Comparison of ENCODE assay signal across 9 mouse cellular contexts in the genomic region with DNA sequence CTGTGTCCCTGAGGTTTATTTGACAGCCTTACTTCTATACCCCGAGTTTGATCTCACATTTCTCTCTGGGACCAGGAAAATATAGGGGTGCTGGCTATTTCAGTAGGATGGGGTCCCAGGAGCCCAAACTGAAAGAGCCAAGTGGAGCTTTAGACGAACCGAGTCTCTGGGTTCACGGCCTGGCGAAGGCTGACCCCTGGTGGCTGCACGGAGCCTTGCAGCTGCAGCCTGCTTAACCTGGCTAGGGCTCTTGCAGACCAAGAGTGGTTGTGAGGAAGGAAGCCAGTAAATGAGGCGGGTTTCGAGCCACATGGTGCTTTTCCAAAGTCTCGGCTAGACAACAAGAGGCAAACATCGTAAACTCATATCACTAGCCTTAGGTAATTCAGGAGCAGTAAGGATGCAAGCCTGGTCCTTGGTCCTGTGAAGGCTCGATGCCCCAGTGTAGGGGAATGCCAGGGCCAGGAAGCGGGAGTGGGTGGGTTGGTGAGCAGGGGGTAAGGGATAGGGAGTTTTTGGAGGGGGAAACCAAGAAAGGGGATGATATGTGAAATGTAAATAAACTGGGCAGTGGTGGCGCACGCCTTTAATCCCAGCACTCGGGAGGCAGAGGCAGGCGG. TPM values are rescaled to one million over a fixed set of nuclear protein-coding genes. Genes with fewer than 3 reads are reported as not detected.
DNase-seq lines count a peak whose midpoint lies in the region; ATAC-seq and TF ChIP-seq lines count a peak whose summit lies in the region.
"Had no signal": no experiment of that assay in that cellular context is flagged by ENCODE, and none has a peak within 500 bp of the region (broad histone marks: within the 10 kb centered on the region; RNA-seq: fewer than 3 reads in every experiment).

No protein-coding gene starts in this region.

- peak; percentile 74 for DNase-seq in CH12.LX (ENCODE audit: extremely low read depth)
- DNase-seq in heart, postnatal 0 days (ENCODE audit: low spot score) = peak; percentile 27
- DNase-seq in large intestine, adult 2 months (ENCODE audit: low read depth, low spot score) = peak; percentile 33
- DNase-seq in liver, postnatal 0 days = peak; percentile 82
- DNase-seq in thymus, adult 18-20 months = peak; percentile 46 to 51

- in situ Hi-C loops in CH12.LX (cut with MboI; ENCODE audit: low pct_ligation_motif_present, low pct_unique_long_range_greater_than_20kb, low sequenced_read_pairs) = loop anchor here (10.0 to 25.0 kb wide), 2 partner anchors 64 to 262 kb away; no protein-coding TSS in a partner anchor

- H3K27ac ChIP-seq in CH12.LX (ENCODE audit: insufficient read depth, low read depth) = no peak overlapping the region
- no peak overlapping the region for H3K27ac ChIP-seq in bone marrow macrophage, adult 2 months (ENCODE audit: insufficient read depth, low read depth, low read length)
- no peak overlapping the region for H3K27ac ChIP-seq in heart, postnatal 0 days (ENCODE audit: low read depth)
- H3K27ac ChIP-seq in liver, postnatal 0 days (ENCODE audit: low read depth) = no peak overlapping the region

- H3K9me3 ChIP-seq in CH12.LX (replicated peaks; ENCODE audit: low read length) = no peaks in the 10 kb centered on the region
- peaks cover 3% of the 10 kb centered on the region; the same call in 1 of the 2 replicates for H3K9me3 ChIP-seq in heart, postnatal 0 days (replicated peaks; ENCODE audit: control insufficient read depth, low read length)
- no peaks in the 10 kb centered on the region for H3K9me3 ChIP-seq in liver, postnatal 0 days (ENCODE audit: low read length)

- no peak for TF ChIP-seq POLR2A in CH12.LX (IDR thresholded peaks at IDR 0.05; ENCODE audit: low read depth, low read length)
- no peak for TF ChIP-seq POLR2A in bone marrow macrophage, adult 2 months (IDR thresholded peaks at IDR 0.05; ENCODE audit: borderline replicate concordance, low read depth, low read length)

- 38% methylated on average over 16 of the region's 16 CpGs for WGBS in heart, postnatal 0 days
- WGBS in large intestine, adult 2 months = 36% methylated on average over 16 of the region's 16 CpGs
- whole genome bisulfite sequencing in liver, postnatal 0 days (ENCODE audit: insufficient replicate concordance) = 37% methylated on average over 16 of the region's 16 CpGs

- ATAC-seq in erythroblast, adult 5-6 weeks (replicated peaks; ENCODE audit: low FRiP score, poor library complexity, severe bottlenecking) = peak; percentile 90
- ATAC-seq in heart, postnatal 0 days (ENCODE audit: insufficient read depth, low read depth) = peak; percentile 49; the same call in 1 of the 2 replicates
- ATAC-seq in liver, postnatal 0 days = 0 out of 2 replicates have a peak, but pooled peaks have one; percentile 45
- ATAC-seq in neutrophil, adult 5-6 weeks (ENCODE audit: extremely low read depth, insufficient number of reproducible peaks, low FRiP score, poor library complexity, severe bottlenecking) = peak; percentile 78; the same call in 1 of the 2 replicates

- no peaks in the 10 kb centered on the region for H3K36me3 ChIP-seq in CH12.LX (replicated peaks in 1 of 2; ENCODE audit: control insufficient read depth in 1 of 2, insufficient read depth in 1 of 2, low read length in 1 of 2)
- no peaks in the 10 kb centered on the region for H3K36me3 ChIP-seq in heart, postnatal 0 days (replicated peaks; ENCODE audit: control insufficient read depth, insufficient read depth, low read length)
- no peaks in the 10 kb centered on the region for H3K36me3 ChIP-seq in liver, postnatal 0 days (replicated peaks; ENCODE audit: insufficient read depth, low read length)

- no peak overlapping the region for H3K4me3 ChIP-seq in CH12.LX (replicated peaks in 1 of 3; ENCODE audit: low read depth in 2 of 3, low read length in 2 of 3, poor library complexity in 1 of 3)
- no peak overlapping the region for H3K4me3 ChIP-seq in bone marrow macrophage, adult 2 months (ENCODE audit: insufficient read depth, low read length)
- no peak overlapping the region for H3K4me3 ChIP-seq in heart, postnatal 0 days (ENCODE audit: low read depth, low read length)
- no peak overlapping the region for H3K4me3 ChIP-seq in liver, postnatal 0 days (ENCODE audit: low read depth, low read length)

- TF ChIP-seq EP300 in CH12.LX (IDR thresholded peaks at IDR 0.05; ENCODE audit: low read length) = no peak
- TF ChIP-seq EP300 in heart, postnatal 0 days (IDR thresholded peaks at IDR 0.05; ENCODE audit: low read depth) = no peak
- TF ChIP-seq EP300 in liver, postnatal 0 days (IDR thresholded peaks at IDR 0.05; ENCODE audit: low read depth) = no peak

- no peak overlapping the region for H3K9ac ChIP-seq in CH12.LX (ENCODE audit: insufficient read depth, low read depth)
- no peak overlapping the region for H3K9ac ChIP-seq in heart, postnatal 0 days (replicated peaks; ENCODE audit: low read depth, low read length)
- H3K9ac ChIP-seq in liver, postnatal 0 days (replicated peaks) = no peak overlapping the region

- H3K79me2 ChIP-seq in CH12.LX (replicated peaks; ENCODE audit: control insufficient read depth, extremely low read depth, insufficient read depth, poor library complexity, severe bottlenecking) = no peaks in the 10 kb centered on the region

- H3K27me3 ChIP-seq in CH12.LX (replicated peaks) = no peaks in the 10 kb centered on the region
- no peaks in the 10 kb centered on the region for H3K27me3 ChIP-seq in heart, postnatal 0 days (ENCODE audit: control insufficient read depth, insufficient read depth, low read length)
- no peaks in the 10 kb centered on the region for H3K27me3 ChIP-seq in liver, postnatal 0 days (ENCODE audit: insufficient read depth, low read length)

- dilution Hi-C loops in CH12.LX (cut with MboI; ENCODE audit: extremely low pct_ligation_motif_present, extremely low pct_unique_long_range_greater_than_20kb, low sequenced_read_pairs) = no loop called here

- TF ChIP-seq CTCF in CH12.LX (conservative IDR thresholded peaks at IDR 0.05 in 1 of 2, IDR thresholded peaks at IDR 0.05 in 1 of 2; ENCODE audit: low read depth in 2 of 2, low read length in 2 of 2) = peak; percentile 91 to 96
- peak; percentile 92 for TF ChIP-seq CTCF in bone marrow macrophage, adult 2 months (IDR thresholded peaks at IDR 0.05; ENCODE audit: low read depth, low read length)
- TF ChIP-seq CTCF in heart, postnatal 0 days (IDR thresholded peaks at IDR 0.05; ENCODE audit: low read depth) = peak; percentile 97
- TF ChIP-seq CTCF in liver, postnatal 0 days (IDR thresholded peaks at IDR 0.05; ENCODE audit: low read depth) = peak; percentile 97

- no peak overlapping the region for H3K4me2 ChIP-seq in CH12.LX (ENCODE audit: insufficient read depth, low read depth, poor library complexity, severe bottlenecking)
- H3K4me2 ChIP-seq in heart, postnatal 0 days (ENCODE audit: low read depth, low read length) = no peak overlapping the region
- no peak overlapping the region for H3K4me2 ChIP-seq in liver, postnatal 0 days (ENCODE audit: low read depth, low read length)

- H3K4me1 ChIP-seq in CH12.LX (ENCODE audit: control insufficient read depth in 1 of 2, insufficient read depth in 2 of 2) = peaks cover 2 to 3% of the 10 kb centered on the region in 2 experiments; a peak in 1 of 4 replicates
- no peaks in the 10 kb centered on the region for H3K4me1 ChIP-seq in bone marrow macrophage, adult 2 months (ENCODE audit: control insufficient read depth, insufficient read depth, low read length)
- no peaks in the 10 kb centered on the region for H3K4me1 ChIP-seq in heart, postnatal 0 days (ENCODE audit: control insufficient read depth, insufficient read depth)
- H3K4me1 ChIP-seq in liver, postnatal 0 days (ENCODE audit: insufficient read depth) = no peaks in the 10 kb centered on the region

- peak; percentile 98 for TF ChIP-seq RAD21 in CH12.LX (IDR thresholded peaks at IDR 0.05; ENCODE audit: low read depth, low read length)

TF ChIP-seq in CH12.LX, 34 proteins besides CTCF, POLR2A, EP300 and RAD21:
- TF ChIP-seq TCF12 (IDR thresholded peaks at IDR 0.05; ENCODE audit: low read depth, low read length) (no peak), SMC3 (IDR thresholded peaks at IDR 0.05; ENCODE audit: low read depth, low read length) (peak; percentile 96), ZC3H11A (IDR thresholded peaks at IDR 0.05; ENCODE audit: low read depth, low read length) (peak; percentile 46; the same call in 1 of the 2 replicates), MEF2A (IDR thresholded peaks at IDR 0.05; ENCODE audit: borderline replicate concordance, low read depth, low read length) (peak; percentile 32; the same call in 1 of the 2 replicates)

RNA-seq across cellular contexts. Expression of a gene that starts 25.8 kb away (rescaled TPM):
- total RNA-seq in CH12.LX (2012; rRNA removed) = 79.3 and 84.7 TPM in 2 replicates
- 72.9 and 76.5 TPM in 2 replicates for total RNA-seq in CH12.LX (2014; rRNA removed)
- polyA plus RNA-seq in CH12.LX (2012; ENCODE audit: insufficient read length, low read depth) = 79.0 and 79.5 TPM in 2 replicates
- 15.8 and 19.0 TPM in 2 replicates for polyA plus RNA-seq in bone marrow macrophage, adult 2 months (2012; ENCODE audit: insufficient read depth, insufficient read length, missing spikeins)
- total RNA-seq in erythroblast, adult 5-6 weeks (2015; ENCODE audit: low replicate concordance) = 15.2 and 21.5 TPM in 2 replicates
- 21.4 and 22.9 TPM in 2 replicates for total RNA-seq in erythroblast, adult 5-6 weeks (2017; ENCODE audit: low replicate concordance)
- total RNA-seq in heart, postnatal 0 days (2014; rRNA removed; ENCODE audit: low replicate concordance) = 9.4 and 22.2 TPM in 2 replicates
- 8.6 and 8.9 TPM in 2 replicates for polyA plus RNA-seq in heart, postnatal 0 days (2015; fragmentation: Nextera tagmentation; extraction: Ambion mirVana)
- 3.1 and 4.5 TPM in 2 replicates for polyA plus RNA-seq in large intestine, adult 2 months (2012; rRNA removed)
- polyA plus RNA-seq in liver, postnatal 0 days (2015; fragmentation: Nextera tagmentation; extraction: Ambion mirVana) = 8.9 and 11.7 TPM in 2 replicates
- total RNA-seq in neutrophil, adult 5-6 weeks (2017) = 32.7 and 35.3 TPM in 2 replicates

RNA-seq across cellular contexts. Expression of a gene that starts 28.3 kb away (rescaled TPM):
- not detected in 2 replicates for total RNA-seq in CH12.LX (2012; rRNA removed)
- not detected in 2 replicates for total RNA-seq in CH12.LX (2014; rRNA removed)
- not detected in 2 replicates for polyA plus RNA-seq in CH12.LX (2012; ENCODE audit: insufficient read length, low read depth)
- polyA plus RNA-seq in bone marrow macrophage, adult 2 months (2012; ENCODE audit: insufficient read depth, insufficient read length, missing spikeins) = not detected in 2 replicates
- not detected in 2 replicates for total RNA-seq in erythroblast, adult 5-6 weeks (2015; ENCODE audit: low replicate concordance)
- not detected in 2 replicates for total RNA-seq in erythroblast, adult 5-6 weeks (2017; ENCODE audit: low replicate concordance)
- total RNA-seq in heart, postnatal 0 days (2014; rRNA removed; ENCODE audit: low replicate concordance) = not detected in 2 replicates
- not detected in 2 replicates for polyA plus RNA-seq in heart, postnatal 0 days (2015; fragmentation: Nextera tagmentation; extraction: Ambion mirVana)
- polyA plus RNA-seq in large intestine, adult 2 months (2012; rRNA removed) = not detected in 2 replicates
- polyA plus RNA-seq in liver, postnatal 0 days (2015; fragmentation: Nextera tagmentation; extraction: Ambion mirVana) = not detected in 2 replicates
- not detected in 2 replicates for total RNA-seq in neutrophil, adult 5-6 weeks (2017)
- polyA plus RNA-seq: heart, embryonic 14.5 days had no signal

Comparison
In these comparisons a context has a peak if more than half of its experiments do, and no peak if none do; other contexts are left out.
1. DNase-seq: peak in every context shown above with its lines; median percentile 82 in liver, postnatal 0 days; 74 in CH12.LX; 48 in thymus, adult 18-20 months; 33 in large intestine, adult 2 months; 27 in heart, postnatal 0 days.